Mouse (Mus musculus) midbrain, postnatal 0 days (tissue): ENCODE data around the gene Tmem101. TPM values are rescaled to one million over a fixed set of nuclear protein-coding genes. Genes with fewer than 3 reads are reported as not detected.

ENCODE experiments used
- ATAC-seq: fragments of 200-750 bp; cut with Nextera tagmentation; 2 replicates; pipeline ENCODE4 v1.8.0; 2017; ENCODE audit warnings: moderate number of reproducible peaks, mild to moderate bottlenecking, moderate TSS enrichment, moderate library complexity; ENCODE audit not compliant: low FRiP score
- DNase-seq: peaks from one replicate; pipeline ENCODE4 v3.0.0-alpha.2; 2015; ENCODE audit warnings: low spot score
- H3K27ac ChIP-seq: fragments of 300-500 bp; sonication (generic); 2 replicates; pipeline ENCODE4 v1.5.1; 2014; ENCODE audit warnings: low read depth, mild to moderate bottlenecking, low read length, mixed read lengths
- H3K27me3 ChIP-seq: fragments of 300-500 bp; sonication (generic); 2 replicates; pipeline ENCODE4 v1.6.1; 2014; ENCODE audit warnings: low read length, control low read depth, mixed read lengths; ENCODE audit not compliant: insufficient read depth
- H3K36me3 ChIP-seq: fragments of 300-500 bp; sonication (generic); 2 replicates; pipeline ENCODE4 v1.6.1; 2014; ENCODE audit warnings: low read length, control low read depth, mixed read lengths; ENCODE audit not compliant: insufficient read depth
- H3K4me1 ChIP-seq: fragments of 300-500 bp; sonication (generic); 2 replicates; pipeline ENCODE4 v1.6.1; 2014; ENCODE audit warnings: mild to moderate bottlenecking, control low read depth, antibody characterized with exemption, low read length, mixed read lengths; ENCODE audit not compliant: insufficient read depth
- H3K4me2 ChIP-seq: fragments of 300-500 bp; sonication (generic); 2 replicates; pipeline ENCODE4 v1.6.1; 2014; ENCODE audit warnings: low read depth, mild to moderate bottlenecking, low read length, mixed read lengths; ENCODE audit not compliant: poor library complexity, severe bottlenecking
- H3K4me3 ChIP-seq: fragments of 300-500 bp; sonication (generic); 2 replicates; pipeline ENCODE4 v1.5.1; 2014; ENCODE audit warnings: low read depth, mild to moderate bottlenecking, low read length, moderate library complexity
- H3K9ac ChIP-seq: fragments of 300-500 bp; sonication (generic); replicated peaks from 2 replicates; pipeline ENCODE4 v1.6.1; 2014; ENCODE audit warnings: mild to moderate bottlenecking, low read length, moderate library complexity, mixed read lengths; ENCODE audit not compliant: poor library complexity, severe bottlenecking
- H3K9me3 ChIP-seq: fragments of 300-500 bp; sonication (generic); 2 replicates; pipeline ENCODE4 v1.6.1; 2016; ENCODE audit warnings: low read length, control low read depth
- CTCF ChIP-seq: IDR thresholded peaks from 2 replicates; pipeline ENCODE4 v1.5.1; 2016; ENCODE audit warnings: antibody characterized with exemption, mild to moderate bottlenecking
- WGBS: fragments of 180-500 bp; shearing (Covaris S2); extraction: QIAGEN DNeasy Blood & Tissue Kit; methylation state at CpG from one replicate; pipeline ENCODE4 v1.1.7; 2014; 5-methylcytosine and 5-hydroxymethylcytosine counted together
- polyA plus RNA-seq: library from polyadenylated mRNA; unstranded; fragments of >200 nt; fragmentation: Nextera tagmentation; extraction: Ambion mirVana; gene quantifications from 2 replicates; pipeline ENCODE4 v1.2.1, GENCODE M21; 2015
- total RNA-seq: library from RNA; depleted of rRNA; stranded (reverse); fragments of >200 nt; gene quantifications from 2 replicates; pipeline ENCODE4 v1.2.3, GENCODE M21; 2014

Gene Tmem101
- total and polyA plus RNA-seq, 2 experiments from 2014 or later, result 41.1 to 44.4 TPM

DNA sequence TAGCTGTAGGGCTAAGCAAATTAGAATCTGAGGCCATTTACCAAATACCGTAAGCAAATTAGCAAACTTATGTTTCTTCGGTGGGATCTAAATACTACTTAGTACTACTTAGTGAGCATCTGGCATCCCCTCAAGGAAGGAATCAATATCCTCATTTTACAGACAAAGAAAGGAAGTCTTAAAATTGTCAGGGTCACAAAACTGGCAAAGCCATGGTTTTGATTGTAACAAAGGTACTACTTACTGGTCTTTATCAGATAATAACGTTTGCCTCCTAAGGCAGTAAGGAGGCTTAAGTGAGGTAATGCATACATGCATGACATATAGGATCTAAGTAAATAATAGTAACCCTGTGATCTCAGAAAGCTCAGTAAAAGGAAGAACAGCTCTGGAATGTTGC, 29.5 kb upstream of the Tmem101 start:
- Histone ChIP-seq H3K4me2 (peak overlapping the region; percentile 72), H3K9ac (peak overlapping the region; percentile 92), H3K27me3 (no peaks in the 10 kb centered on the region), H3K9me3 (no peaks in the 10 kb centered on the region), H3K27ac (peak overlapping the region; percentile 95), H3K4me1 (peaks cover 11% of the 10 kb centered on the region), H3K4me3 (peak overlapping the region; percentile 86), H3K36me3 (peaks cover 9% of the 10 kb centered on the region; the same call in 1 of the 2 replicates)
- DNase-seq (no peak), ATAC-seq (no peak)
- no peak for TF ChIP-seq CTCF
- 52% methylated on average over 3 of the region's 3 CpGs for WGBS

DNA sequence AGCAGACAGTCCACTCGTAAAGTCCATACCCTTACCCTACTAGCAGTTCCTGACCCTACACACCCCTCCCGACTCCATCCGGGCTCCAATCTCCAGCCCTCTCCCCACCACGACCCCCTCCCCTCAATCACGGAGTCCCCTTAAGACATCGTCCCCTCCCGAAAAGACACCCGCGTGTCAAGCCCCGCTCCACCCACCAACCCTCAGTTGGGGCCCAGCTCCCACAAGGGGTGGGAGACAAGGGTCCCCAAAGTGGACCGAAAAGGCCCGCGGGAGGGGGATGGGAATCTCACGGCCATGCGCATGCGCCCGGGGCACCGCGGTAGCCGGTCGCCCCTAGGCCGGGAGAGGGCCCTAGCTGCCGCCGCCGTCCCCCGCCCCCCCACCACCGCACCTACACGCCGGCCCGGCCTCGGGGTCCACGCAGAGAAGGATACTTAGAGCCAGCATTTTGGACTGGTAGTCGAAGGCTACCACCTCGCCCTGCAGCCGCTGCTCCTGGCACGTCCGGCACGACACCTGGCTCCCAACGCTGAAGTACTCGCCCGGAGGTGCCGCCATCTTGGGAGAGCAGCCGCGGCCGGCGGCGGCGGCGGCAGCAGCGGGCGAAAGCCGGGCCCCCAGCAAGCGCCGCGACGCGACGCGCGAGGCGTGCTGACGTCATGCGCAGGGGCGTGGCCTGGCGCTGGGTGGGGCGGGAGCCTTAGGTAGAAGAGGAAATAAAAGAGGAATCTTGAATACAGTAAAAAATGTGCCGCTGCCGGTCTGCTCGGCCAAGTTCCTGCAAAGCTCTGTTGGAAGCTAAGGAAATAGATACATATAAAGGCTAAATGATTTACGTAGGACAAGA, 28.7 kb upstream of the Tmem101 start, which contains the start of gene Lsm12:
Gene Lsm12, minus strand, starts transcription at position 651 of the 850 bp plus-strand sequence.
- no peaks in the 10 kb centered on the region for H3K27me3 ChIP-seq

GRCm38 (mm10) chr11:102184253-102184645, 28.0 kb upstream of the Tmem101 start:
- no peak for TF ChIP-seq CTCF
- no peaks in the 10 kb centered on the region for H3K9me3 ChIP-seq
- peak overlapping the region; percentile 72 for H3K4me2 ChIP-seq
- WGBS, result 3% methylated on average over 7 of the region's 7 CpGs
- peak overlapping the region; percentile 95 for H3K27ac ChIP-seq
- H3K4me1 ChIP-seq, result 0 out of 2 replicates have a peak, but pooled peaks cover 7% of the 10 kb centered on the region
- H3K9ac ChIP-seq, result peak overlapping the region; percentile 92
- peak overlapping the region; percentile 86 for H3K4me3 ChIP-seq
- H3K27me3 ChIP-seq, result no peaks in the 10 kb centered on the region
- ATAC-seq (no peak), DNase-seq (no peak)
- H3K36me3 ChIP-seq, result peaks cover 9% of the 10 kb centered on the region; the same call in 1 of the 2 replicates

More for the DNA sequence above, 28.7 kb upstream of the Tmem101 start, which contains the start of gene Lsm12:
- under 1% methylated on average over 67 of the region's 70 CpGs for WGBS
- Histone ChIP-seq H3K4me2 (peak within 1 kb of the TSS; percentile 72), H3K9me3 (no peaks in the 10 kb centered on the region), H3K4me1 (0 out of 2 replicates have a peak, but pooled peaks cover 8% of the 10 kb centered on the region), H3K36me3 (peaks cover 9% of the 10 kb centered on the region; the same call in 1 of the 2 replicates), H3K27ac (peak within 1 kb of the TSS; percentile 95), H3K4me3 (peak within 1 kb of the TSS; percentile 86), H3K9ac (peak within 1 kb of the TSS; percentile 92)
- peak; percentile 94 for DNase-seq
- ATAC-seq, result peak; percentile 87
- TF ChIP-seq CTCF, result no peak

- Histone ChIP-seq H3K4me1 (0 out of 2 replicates have a peak, but pooled peaks cover 3% of the 10 kb centered on the region), H3K4me2 (no peak overlapping the region), H3K27ac (no peak overlapping the region), H3K9me3 (no peaks in the 10 kb centered on the region), H3K4me3 (no peak overlapping the region), H3K9ac (no peak overlapping the region), H3K36me3 (peaks cover 26% of the 10 kb centered on the region; the same call in 1 of the 2 replicates), H3K27me3 (no peaks in the 10 kb centered on the region)
- DNase-seq (no peak), ATAC-seq (no peak)
- no peak for TF ChIP-seq CTCF
Measured at GRCm38 (mm10) chr11:102179836-102180235, 23.6 kb upstream of the Tmem101 start.

DNA sequence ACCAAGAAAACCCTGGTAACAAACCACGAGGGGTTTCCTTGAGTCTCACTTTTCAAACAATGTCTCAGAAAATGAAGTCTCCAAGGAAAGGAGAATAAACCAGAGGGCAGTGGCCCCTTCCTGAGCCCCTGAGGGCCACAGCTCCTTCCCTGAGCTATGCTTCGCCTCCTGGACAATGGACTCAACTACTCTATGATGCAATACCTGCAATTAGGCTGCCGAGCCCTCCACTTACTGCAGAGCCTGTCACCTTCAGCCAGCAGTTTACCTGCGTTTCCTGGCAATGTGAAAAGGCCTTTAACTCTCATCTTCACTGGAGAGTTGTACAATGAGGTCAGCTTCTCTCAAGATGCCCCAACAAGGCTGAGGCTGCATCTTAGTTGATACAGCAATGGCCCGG, 12.5 kb upstream of the Tmem101 start:
- Histone ChIP-seq H3K4me3 (no peak overlapping the region), H3K27ac (no peak overlapping the region), H3K36me3 (peaks cover 36% of the 10 kb centered on the region), H3K27me3 (no peaks in the 10 kb centered on the region), H3K9me3 (no peaks in the 10 kb centered on the region), H3K4me1 (no peaks in the 10 kb centered on the region), H3K9ac (no peak overlapping the region), H3K4me2 (no peak overlapping the region)
- 89% methylated on average over 5 of the region's 5 CpGs for WGBS
- no peak for DNase-seq
- no peak for TF ChIP-seq CTCF
- ATAC-seq, result no peak

DNA sequence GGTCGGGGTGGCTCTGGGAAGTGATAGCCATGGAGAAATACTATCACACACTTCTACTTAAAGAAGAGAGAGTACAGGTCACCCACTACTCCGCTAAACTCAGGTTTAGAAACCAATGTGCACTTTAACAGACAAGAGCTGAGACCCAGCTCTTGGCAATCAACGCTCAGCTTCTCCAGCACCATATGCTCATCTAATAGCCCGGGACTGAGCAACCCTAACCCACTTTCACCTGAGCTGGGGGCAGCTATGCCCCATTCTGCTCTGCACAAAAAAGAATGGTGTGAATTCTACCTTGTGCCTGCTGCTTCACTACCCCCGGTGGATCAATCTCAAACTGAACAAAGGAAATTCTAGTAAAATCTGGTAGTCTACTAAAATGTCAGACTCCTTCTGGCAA, 11.3 kb upstream of the Tmem101 start:
- no peak overlapping the region for H3K27ac ChIP-seq
- 91% methylated on average over 5 of the region's 5 CpGs for WGBS
- no peak overlapping the region for H3K4me2 ChIP-seq
- DNase-seq, result no peak
- peaks cover 45% of the 10 kb centered on the region for H3K36me3 ChIP-seq
- no peak for TF ChIP-seq CTCF
- H3K27me3 ChIP-seq, result no peaks in the 10 kb centered on the region
- no peaks in the 10 kb centered on the region for H3K4me1 ChIP-seq
- no peaks in the 10 kb centered on the region for H3K9me3 ChIP-seq
- no peak for ATAC-seq
- H3K9ac ChIP-seq, result no peak overlapping the region
- no peak overlapping the region for H3K4me3 ChIP-seq
